ENCODE assay signal across 20 mouse cellular contexts in genomic region chr17:45830324-45830723, GRCm38 (mm10).
DNase-seq lines count a peak whose midpoint lies in the region; ATAC-seq and TF ChIP-seq lines count a peak whose summit lies in the region.
"Had no signal": no experiment of that assay in that cellular context is flagged by ENCODE, and none has a peak within 500 bp of the region (broad histone marks: within the 10 kb centered on the region; RNA-seq: fewer than 3 reads in every experiment).

No protein-coding gene starts in this region.

- H3K4me3 ChIP-seq in heart, postnatal 0 days (ENCODE audit: low read depth, low read length), result no peak overlapping the region
- H3K4me3 ChIP-seq in heart, embryonic 10.5 days, result no peak overlapping the region
- H3K4me3 ChIP-seq in lung, embryonic 14.5 days (ENCODE audit: low read depth, low read length), result no peak overlapping the region
- no peak overlapping the region for H3K4me3 ChIP-seq in MEL (ENCODE audit: control insufficient read depth in 1 of 2, insufficient read depth in 1 of 2, low read depth in 2 of 2, low read length in 2 of 2)
- no peak overlapping the region for H3K4me3 ChIP-seq in stomach, postnatal 0 days (ENCODE audit: low read depth, low read length)
- H3K4me3 ChIP-seq: heart, embryonic 12.5 days; limb, embryonic 15.5 days; neural tube, embryonic 12.5 days had no signal

- peaks cover 12% of the 10 kb centered on the region for H3K9me3 ChIP-seq in heart, postnatal 0 days (replicated peaks; ENCODE audit: control insufficient read depth, low read length)
- peaks cover 8% of the 10 kb centered on the region for H3K9me3 ChIP-seq in heart, embryonic 10.5 days
- H3K9me3 ChIP-seq in lung, embryonic 14.5 days (ENCODE audit: low read depth, low read length), result no peaks in the 10 kb centered on the region
- H3K9me3 ChIP-seq in MEL (replicated peaks; ENCODE audit: insufficient read depth, low read length), result no peaks in the 10 kb centered on the region
- H3K9me3 ChIP-seq in stomach, postnatal 0 days (ENCODE audit: control insufficient read depth, low read length), result no peaks in the 10 kb centered on the region
- H3K9me3 ChIP-seq: limb, embryonic 15.5 days; neural tube, embryonic 12.5 days had no signal

- H3K79me2 ChIP-seq in MEL (ENCODE audit: control insufficient read depth, insufficient read depth, low read length, poor library complexity), result no peaks in the 10 kb centered on the region

- TF ChIP-seq POLR2A in MEL (IDR thresholded peaks at IDR 0.05; ENCODE audit: control insufficient read depth in 1 of 2, insufficient read depth in 1 of 2, low read depth in 1 of 2, low read length in 2 of 2, poor library complexity in 1 of 2), result no peak

- H3K36me3 ChIP-seq in heart, postnatal 0 days (replicated peaks; ENCODE audit: control insufficient read depth, insufficient read depth, low read length), result no peaks in the 10 kb centered on the region
- H3K36me3 ChIP-seq in heart, embryonic 10.5 days, result no peaks in the 10 kb centered on the region
- no peaks in the 10 kb centered on the region for H3K36me3 ChIP-seq in lung, embryonic 14.5 days (ENCODE audit: insufficient read depth)
- H3K36me3 ChIP-seq in MEL (ENCODE audit: control insufficient read depth in 1 of 2, insufficient read depth in 2 of 2, low read length in 2 of 2), result no peaks in the 10 kb centered on the region
- no peaks in the 10 kb centered on the region for H3K36me3 ChIP-seq in stomach, postnatal 0 days (ENCODE audit: control insufficient read depth, insufficient read depth, low read length)
- H3K36me3 ChIP-seq: heart, embryonic 12.5 days; limb, embryonic 15.5 days; neural tube, embryonic 12.5 days had no signal

- 0 out of 2 replicates have a peak, but pooled peaks have one; percentile 9 for TF ChIP-seq CTCF in heart, postnatal 0 days (IDR thresholded peaks at IDR 0.05; ENCODE audit: low read depth)
- TF ChIP-seq CTCF in lung, embryonic 14.5 days (IDR thresholded peaks at IDR 0.05; ENCODE audit: low read depth), result peak; percentile 50
- TF ChIP-seq CTCF in MEL (IDR thresholded peaks at IDR 0.05 in 2 of 3, conservative IDR thresholded peaks at IDR 0.05 in 1 of 3; ENCODE audit: control insufficient read depth in 1 of 3, insufficient read depth in 1 of 3, low read depth in 2 of 3, low read length in 3 of 3, poor library complexity in 1 of 3, severe bottlenecking in 1 of 3), result peak; percentile 3 to 61 (median 28); a peak in 3 of 6 replicates
- peak; percentile 35; the same call in 1 of the 2 replicates for TF ChIP-seq CTCF in stomach, postnatal 0 days (IDR thresholded peaks at IDR 0.05; ENCODE audit: low read depth)

- no peak for TF ChIP-seq EP300 in heart, postnatal 0 days (IDR thresholded peaks at IDR 0.05; ENCODE audit: low read depth)
- no peak for TF ChIP-seq EP300 in MEL (IDR thresholded peaks at IDR 0.05; ENCODE audit: low read depth in 1 of 2, low read length in 2 of 2)
- TF ChIP-seq EP300 in stomach, postnatal 0 days (optimal IDR thresholded peaks at IDR 0.05), result no peak

- WGBS in heart, postnatal 0 days, result 77% methylated on average over 5 of the region's 5 CpGs
- 78% methylated on average over 5 of the region's 5 CpGs for WGBS in heart, embryonic 10.5 days
- 79% methylated on average over 5 of the region's 5 CpGs for WGBS in lung, embryonic 14.5 days
- 89% methylated on average over 5 of the region's 5 CpGs for WGBS in stomach, postnatal 0 days

- DNase-seq in heart, postnatal 0 days (ENCODE audit: low spot score), result no peak
- no peak for DNase-seq in heart, embryonic 10.5 days (ENCODE audit: low spot score)
- DNase-seq in lung, embryonic 14.5 days, result no peak
- no peak for DNase-seq in lung, postnatal 25 days (ENCODE audit: low spot score)
- no peak for DNase-seq in MEL (ENCODE audit: low read depth, low spot score)
- no peak for DNase-seq in stomach, postnatal 0 days (ENCODE audit: low spot score)
- DNase-seq in adrenal gland, adult 2 months, result no peak
- DNase-seq: adrenal gland, postnatal 10 days; cerebellum, adult 8-10 months; gastrocnemius, postnatal 36 days; heart, postnatal 36 days; kidney, adult 8-10 months; kidney, postnatal 4 days; lung, postnatal 14 days; right cerebral cortex, postnatal 14 days; thymus, postnatal 4 days had no signal

- TF ChIP-seq RAD21 in MEL (IDR thresholded peaks at IDR 0.05; ENCODE audit: low read depth, low read length), result no peak

- no peak overlapping the region for H3K9ac ChIP-seq in heart, postnatal 0 days (replicated peaks; ENCODE audit: low read depth, low read length)
- H3K9ac ChIP-seq in lung, embryonic 14.5 days, result no peak overlapping the region
- H3K9ac ChIP-seq in MEL (ENCODE audit: control insufficient read depth, low read depth, low read length, poor library complexity, severe bottlenecking), result no peak overlapping the region
- no peak overlapping the region for H3K9ac ChIP-seq in stomach, postnatal 0 days (ENCODE audit: low read length)
- H3K9ac ChIP-seq: heart, embryonic 12.5 days; limb, embryonic 15.5 days; neural tube, embryonic 12.5 days had no signal

- ATAC-seq in heart, postnatal 0 days (ENCODE audit: insufficient read depth, low read depth), result no peak
- no peak for ATAC-seq in lung, embryonic 14.5 days (ENCODE audit: insufficient read depth)
- no peak for ATAC-seq in stomach, postnatal 0 days (ENCODE audit: low FRiP score, low TSS enrichment)
- ATAC-seq: hindbrain, embryonic 16.5 days had no signal

- no peaks in the 10 kb centered on the region for H3K27me3 ChIP-seq in heart, postnatal 0 days (ENCODE audit: control insufficient read depth, insufficient read depth, low read length)
- peaks cover 6% of the 10 kb centered on the region; the same call in 1 of the 2 replicates for H3K27me3 ChIP-seq in heart, embryonic 10.5 days (ENCODE audit: insufficient read depth, poor library complexity, severe bottlenecking)
- no peaks in the 10 kb centered on the region for H3K27me3 ChIP-seq in lung, embryonic 14.5 days (ENCODE audit: insufficient read depth, low read length)
- H3K27me3 ChIP-seq in MEL (ENCODE audit: control insufficient read depth in 1 of 2, insufficient read depth in 2 of 2, low read length in 2 of 2), result 0 out of 4 replicates have a peak, but pooled peaks cover 0 to 2% of the 10 kb centered on the region in 2 experiments
- H3K27me3 ChIP-seq in stomach, postnatal 0 days (ENCODE audit: control insufficient read depth, insufficient read depth, low read length), result no peaks in the 10 kb centered on the region
- H3K27me3 ChIP-seq: limb, embryonic 15.5 days; neural tube, embryonic 12.5 days had no signal

- H3K4me2 ChIP-seq in heart, postnatal 0 days (ENCODE audit: low read depth, low read length), result no peak overlapping the region
- no peak overlapping the region for H3K4me2 ChIP-seq in lung, embryonic 14.5 days
- no peak overlapping the region for H3K4me2 ChIP-seq in stomach, postnatal 0 days (replicated peaks; ENCODE audit: low read depth)
- H3K4me2 ChIP-seq: heart, embryonic 12.5 days; limb, embryonic 15.5 days; neural tube, embryonic 12.5 days had no signal

- H3K27ac ChIP-seq in heart, postnatal 0 days (ENCODE audit: low read depth), result no peak overlapping the region
- H3K27ac ChIP-seq in heart, embryonic 10.5 days, result no peak overlapping the region
- no peak overlapping the region for H3K27ac ChIP-seq in lung, embryonic 14.5 days (ENCODE audit: low read depth)
- no peak overlapping the region for H3K27ac ChIP-seq in MEL (ENCODE audit: control insufficient read depth, low read depth, low read length)
- no peak overlapping the region for H3K27ac ChIP-seq in stomach, postnatal 0 days (replicated peaks)
- H3K27ac ChIP-seq: limb, embryonic 15.5 days; neural tube, embryonic 12.5 days had no signal

- H3K4me1 ChIP-seq in heart, postnatal 0 days (ENCODE audit: control insufficient read depth, insufficient read depth), result no peaks in the 10 kb centered on the region
- H3K4me1 ChIP-seq in heart, embryonic 10.5 days, result peaks cover 4% of the 10 kb centered on the region; the same call in 1 of the 2 replicates
- peaks cover 4% of the 10 kb centered on the region; the same call in 1 of the 2 replicates for H3K4me1 ChIP-seq in lung, embryonic 14.5 days (ENCODE audit: insufficient read depth)
- H3K4me1 ChIP-seq in MEL (ENCODE audit: control insufficient read depth in 1 of 2, insufficient read depth in 2 of 2, low read length in 2 of 2), result no peaks in the 10 kb centered on the region
- no peaks in the 10 kb centered on the region for H3K4me1 ChIP-seq in stomach, postnatal 0 days (replicated peaks; ENCODE audit: control insufficient read depth, insufficient read depth)
- H3K4me1 ChIP-seq: heart, embryonic 12.5 days had no signal

TF ChIP-seq in MEL, 35 proteins besides CTCF, POLR2A, EP300 and RAD21:
- TF ChIP-seq GABPA (IDR thresholded peaks at IDR 0.05; ENCODE audit: low read depth, low read length), result no peak
- TF ChIP-seq E2F4 (IDR thresholded peaks at IDR 0.05; ENCODE audit: borderline replicate concordance, low read depth, low read length), result no peak
- TF ChIP-seq BHLHE40 (IDR thresholded peaks at IDR 0.05; ENCODE audit: borderline replicate concordance, low read depth, low read length), result no peak
- peak; percentile 14; the same call in 1 of the 2 replicates for TF ChIP-seq SMC3 (IDR thresholded peaks at IDR 0.05; ENCODE audit: low read depth, low read length)
- no peak for TF ChIP-seq MXI1 (IDR thresholded peaks at IDR 0.05; ENCODE audit: low read depth, low read length)
- TF ChIP-seq CHD1 (IDR thresholded peaks at IDR 0.05; ENCODE audit: low read depth, low read length), result no peak
- no peak for TF ChIP-seq TCF12 (IDR thresholded peaks at IDR 0.05; ENCODE audit: low read depth, low read length)
- no peak for TF ChIP-seq KAT2A (conservative IDR thresholded peaks at IDR 0.05; ENCODE audit: low read depth, low read length)
